Mouse (Mus musculus): ENCODE data around the gene Hnrnpll.

Gene Hnrnpll

GRCm38 (mm10) chr17:80061783-80062619 lies at the start of gene Hnrnpll:
Gene Hnrnpll (minus strand): TSS chr17:80062334.
- peak; percentile 94 for DNase-seq

GRCm38 (mm10) chr17:80105348-80105978 lies 43.3 kb upstream of the Hnrnpll start:
- DNase-seq, result no peak

- DNase-seq, result no peak
Observed at GRCm38 (mm10) chr17:80099823-80100222, 37.7 kb upstream of the Hnrnpll start.

GRCm38 (mm10) chr17:80097221-80097620 lies 35.1 kb upstream of the Hnrnpll start:
- DNase-seq, result no peak

- DNase-seq, result no peak
Observed at GRCm38 (mm10) chr17:80096720-80097114, 34.6 kb upstream of the Hnrnpll start.

- peak; percentile 13 for DNase-seq
Observed at GRCm38 (mm10) chr17:80096043-80096719, 34.0 kb upstream of the Hnrnpll start.

- DNase-seq, result no peak
Observed at GRCm38 (mm10) chr17:80095254-80095899, 33.2 kb upstream of the Hnrnpll start.

GRCm38 (mm10) chr17:80091879-80092549 lies 29.9 kb upstream of the Hnrnpll start:
- DNase-seq, result no peak

GRCm38 (mm10) chr17:80090551-80090950 lies 28.4 kb upstream of the Hnrnpll start:
- no peak for DNase-seq

GRCm38 (mm10) chr17:80088168-80088567 lies 26.0 kb upstream of the Hnrnpll start:
- no peak for DNase-seq

- DNase-seq, result no peak
Observed at GRCm38 (mm10) chr17:80086591-80086990, 24.5 kb upstream of the Hnrnpll start.

- no peak for DNase-seq
Observed at GRCm38 (mm10) chr17:80084424-80084823, 22.3 kb upstream of the Hnrnpll start.

- DNase-seq, result no peak
Observed at GRCm38 (mm10) chr17:80083223-80083622, 21.1 kb upstream of the Hnrnpll start.

- no peak for DNase-seq
Observed at GRCm38 (mm10) chr17:80078726-80079125, 16.6 kb upstream of the Hnrnpll start.

GRCm38 (mm10) chr17:80067257-80067656 lies 5.1 kb upstream of the Hnrnpll start:
- no peak for DNase-seq

GRCm38 (mm10) chr17:80063840-80064495 lies 1.8 kb upstream of the Hnrnpll start:
- DNase-seq, result no peak

- no peak for DNase-seq
Observed at GRCm38 (mm10) chr17:80063386-80063785, 1.3 kb upstream of the Hnrnpll start.

- no peak for DNase-seq
Observed at GRCm38 (mm10) chr17:80062620-80063010, 481 bp upstream of the Hnrnpll start.

GRCm38 (mm10) chr17:80060828-80061782 lies 1.0 kb downstream of the Hnrnpll start:
- DNase-seq, result peak; percentile 60

GRCm38 (mm10) chr17:80060151-80060550 lies 2.0 kb downstream of the Hnrnpll start:
- DNase-seq, result no peak

- no peak for DNase-seq
Observed at GRCm38 (mm10) chr17:80059731-80060130, 2.4 kb downstream of the Hnrnpll start.

Data from right cerebral cortex, postnatal 4 days (tissue).